Mouse (Mus musculus): ENCODE measurements around the gene Npas3. TPM values are rescaled to one million over a fixed set of nuclear protein-coding genes. Genes with fewer than 3 reads are reported as not detected.

Npas3 gene
- total RNA-seq (2021) = under 1 TPM; 0.10 to 0.64 TPM
- 0.02 and 0.18 TPM in 2 replicates for polyA plus RNA-seq (2012; rRNA removed)
- long read RNA-seq = 0 reads

- intact Hi-C loops (cut with DNase I) = no loop called here
- peak; percentile 12 to 34 for DNase-seq
- Histone ChIP-seq H3K27ac (no peak within 1 kb of the TSS), H3K9ac (ENCODE audit: low read depth, low read length) (0 out of 2 replicates have a peak within 1 kb of the TSS, but pooled peaks have one; percentile 15), H3K79me2 (replicated peaks; ENCODE audit: control insufficient read depth, insufficient read depth, low read length) (no peaks in the 10 kb centered on the region), H3K4me3 (peak within 1 kb of the TSS; percentile 40), H3K4me1 (ENCODE audit: control insufficient read depth, insufficient read depth, low read length) (peaks cover 2% of the 10 kb centered on the region; the same call in 1 of the 2 replicates), H3K27me3 (ENCODE audit: control insufficient read depth, insufficient read depth, low read length) (peaks cover 32% of the 10 kb centered on the region), H3K36me3 (ENCODE audit: control insufficient read depth, insufficient read depth, low read length) (no peaks in the 10 kb centered on the region)
- TF ChIP-seq CTCF (IDR thresholded peaks at IDR 0.05) = no peak
- 1% methylated on average over 59 of the region's 62 CpGs for WGBS
These were observed at the start of gene Npas3 for GRCm38 (mm10) chr12:53248101-53248727. Gene Npas3, plus strand, starts transcription at chr12:53248677.

- TF ChIP-seq EP300 (IDR thresholded peaks at IDR 0.05; ENCODE audit: insufficient read depth, low read depth, low read length) (no peak), CTCF (IDR thresholded peaks at IDR 0.05) (no peak), POLR2A (IDR thresholded peaks at IDR 0.05; ENCODE audit: insufficient read depth, low read depth, low read length) (no peak)
- peak in 1 of 2 experiments; percentile 5 for DNase-seq
- Histone ChIP-seq H3K79me2 (replicated peaks; ENCODE audit: control insufficient read depth, insufficient read depth, low read length) (no peaks in the 10 kb centered on the region), H3K4me3 (no peak overlapping the region), H3K36me3 (ENCODE audit: control insufficient read depth, insufficient read depth, low read length) (no peaks in the 10 kb centered on the region), H3K27me3 (ENCODE audit: control insufficient read depth, insufficient read depth, low read length) (peaks cover 1% of the 10 kb centered on the region; the same call in 1 of the 2 replicates), H3K27ac (no peak overlapping the region), H3K4me1 (ENCODE audit: control insufficient read depth, insufficient read depth, low read length) (no peaks in the 10 kb centered on the region), H3K9ac (ENCODE audit: low read depth, low read length) (no peak overlapping the region)
- intact Hi-C loops (cut with DNase I) = no loop called here
- WGBS = 80% methylated on average over 15 of the region's 15 CpGs
These were observed 31.3 kb upstream of the Npas3 start for GRCm38 (mm10) chr12:53217141-53217540.

GRCm38 (mm10) chr12:53222742-53223141 is 25.7 kb upstream of the Npas3 start:
- Histone ChIP-seq H3K9ac (ENCODE audit: low read depth, low read length) (no peak overlapping the region), H3K79me2 (replicated peaks; ENCODE audit: control insufficient read depth, insufficient read depth, low read length) (no peaks in the 10 kb centered on the region), H3K27ac (no peak overlapping the region), H3K4me3 (no peak overlapping the region), H3K36me3 (ENCODE audit: control insufficient read depth, insufficient read depth, low read length) (no peaks in the 10 kb centered on the region), H3K4me1 (ENCODE audit: control insufficient read depth, insufficient read depth, low read length) (no peaks in the 10 kb centered on the region), H3K27me3 (ENCODE audit: control insufficient read depth, insufficient read depth, low read length) (peaks cover 1% of the 10 kb centered on the region; the same call in 1 of the 2 replicates)
- TF ChIP-seq CTCF (IDR thresholded peaks at IDR 0.05) = peak; percentile 52
- no peak for TF ChIP-seq EP300 (IDR thresholded peaks at IDR 0.05; ENCODE audit: insufficient read depth, low read depth, low read length)
- intact Hi-C loops (cut with DNase I) = no loop called here
- 69% methylated on average over 4 of the region's 4 CpGs for WGBS
- no peak for DNase-seq

- TF ChIP-seq CTCF (IDR thresholded peaks at IDR 0.05) (no peak), EP300 (IDR thresholded peaks at IDR 0.05; ENCODE audit: insufficient read depth, low read depth, low read length) (no peak)
These were observed 21.1 kb upstream of the Npas3 start for GRCm38 (mm10) chr12:53227356-53227755.

GRCm38 (mm10) chr12:53229419-53229818 is 19.1 kb upstream of the Npas3 start:
- Histone ChIP-seq H3K27ac (no peak overlapping the region), H3K36me3 (ENCODE audit: control insufficient read depth, insufficient read depth, low read length) (no peaks in the 10 kb centered on the region), H3K27me3 (ENCODE audit: control insufficient read depth, insufficient read depth, low read length) (no peaks in the 10 kb centered on the region), H3K4me3 (no peak overlapping the region), H3K79me2 (replicated peaks; ENCODE audit: control insufficient read depth, insufficient read depth, low read length) (no peaks in the 10 kb centered on the region), H3K4me1 (ENCODE audit: control insufficient read depth, insufficient read depth, low read length) (no peaks in the 10 kb centered on the region), H3K9ac (ENCODE audit: low read depth, low read length) (no peak overlapping the region)
- DNase-seq = no peak
- 59% methylated on average over 2 of the region's 2 CpGs for WGBS
- TF ChIP-seq POLR2A (IDR thresholded peaks at IDR 0.05; ENCODE audit: insufficient read depth, low read depth, low read length) = no peak
- no peak for TF ChIP-seq EP300 (IDR thresholded peaks at IDR 0.05; ENCODE audit: insufficient read depth, low read depth, low read length)
- TF ChIP-seq CTCF (IDR thresholded peaks at IDR 0.05) = peak; percentile 17; the same call in 1 of the 2 replicates
- intact Hi-C loops (cut with DNase I) = no loop called here

More at GRCm38 (mm10) chr12:53227356-53227755, 21.1 kb upstream of the Npas3 start:
- Histone ChIP-seq H3K36me3 (ENCODE audit: control insufficient read depth, insufficient read depth, low read length) (no peaks in the 10 kb centered on the region), H3K27ac (no peak overlapping the region), H3K4me3 (no peak overlapping the region), H3K79me2 (replicated peaks; ENCODE audit: control insufficient read depth, insufficient read depth, low read length) (no peaks in the 10 kb centered on the region), H3K4me1 (ENCODE audit: control insufficient read depth, insufficient read depth, low read length) (no peaks in the 10 kb centered on the region), H3K9ac (ENCODE audit: low read depth, low read length) (no peak overlapping the region), H3K27me3 (ENCODE audit: control insufficient read depth, insufficient read depth, low read length) (no peaks in the 10 kb centered on the region)
- DNase-seq = no peak
- 46% methylated on average over 4 of the region's 4 CpGs for WGBS
- intact Hi-C loops (cut with DNase I) = no loop called here

GRCm38 (mm10) chr12:53246181-53246580 is 2.3 kb upstream of the Npas3 start:
- TF ChIP-seq EP300 (IDR thresholded peaks at IDR 0.05; ENCODE audit: insufficient read depth, low read depth, low read length) (no peak), POLR2A (IDR thresholded peaks at IDR 0.05; ENCODE audit: insufficient read depth, low read depth, low read length) (no peak), CTCF (IDR thresholded peaks at IDR 0.05) (no peak)
- Histone ChIP-seq H3K79me2 (replicated peaks; ENCODE audit: control insufficient read depth, insufficient read depth, low read length) (no peaks in the 10 kb centered on the region), H3K36me3 (ENCODE audit: control insufficient read depth, insufficient read depth, low read length) (no peaks in the 10 kb centered on the region), H3K4me1 (ENCODE audit: control insufficient read depth, insufficient read depth, low read length) (no peaks in the 10 kb centered on the region), H3K27ac (no peak overlapping the region), H3K4me3 (peak overlapping the region; percentile 18), H3K9ac (ENCODE audit: low read depth, low read length) (no peak overlapping the region), H3K27me3 (ENCODE audit: control insufficient read depth, insufficient read depth, low read length) (peaks cover 29% of the 10 kb centered on the region)
- intact Hi-C loops (cut with DNase I) = no loop called here
- WGBS = 4% methylated on average over 12 of the region's 12 CpGs
- DNase-seq = no peak

Measured in heart, adult 2 months (tissue).